Mouse (Mus musculus) liver, adult 2 months (tissue): ENCODE measurements at regions not wholly inside any gene's neighbourhood (a gene's known extent, or its start where the extent isn't known, plus 50 kb on each side); places are given as distances from the start of the nearest gene placed in this dataset.

Experiments used
- CTCF ChIP-seq: fragments of 200-500 bp; IDR thresholded peaks from 2 replicates; pipeline ENCODE4 v1.5.1; 2011; ENCODE audit warnings: low read depth, low read length, control low read depth
- POLR2A ChIP-seq: fragments of 200-500 bp; IDR thresholded peaks from 2 replicates; pipeline ENCODE4 v1.6.1; 2011; ENCODE audit warnings: low read length, control low read depth; ENCODE audit not compliant: insufficient read depth; ENCODE audit errors: extremely low read depth

- TF ChIP-seq POLR2A (no peak), CTCF (no peak)
Observed at GRCm38 (mm10) chr19:49415326-49415725, 1209.5 kb downstream of the Sorcs3 start.
